Mouse (Mus musculus) left cerebral cortex, adult 18-20 months (tissue): ENCODE measurements around the gene Abhd10. TPM values are rescaled to one million over a fixed set of nuclear protein-coding genes. Genes with fewer than 3 reads are reported as not detected.

Experiments used
- DNase-seq, 2 experiments: peaks; one replicate each; pipeline ENCODE4 v3.0.0; 2021 to 2022; ENCODE audit warnings: low spot score in 2 of 2, mixed read lengths in 1 of 2
- long read RNA-seq, 2 experiments: library from polyadenylated mRNA; stranded (forward); transcript quantifications; one replicate each; pipeline ENCODE4 v2.0.0; 2021
- total RNA-seq, 2 experiments: library from RNA; stranded (reverse); gene quantifications; 2 replicates each; pipeline ENCODE4 v1.2.3; 2021

Gene Abhd10
- total RNA-seq: 10 to 100 TPM; 23.3 to 27.8 TPM
- long read RNA-seq, experiment 1, transcript Abhd10-201 (5 exons, 2,848 nt): major isoform, 9 of 37 reads
- long read RNA-seq, experiment 1, partial matches to known transcripts: 2 of 37 reads
- long read RNA-seq, experiment 1, other reads (novel, unspliced or antisense): 24 of 37 reads
- long read RNA-seq, experiment 2, transcript Abhd10-201 (5 exons, 2,848 nt): major isoform, 15 of 31 reads
- long read RNA-seq, experiment 2, partial matches to known transcripts: 2 of 31 reads
- long read RNA-seq, experiment 2, other reads (novel, unspliced or antisense): 13 of 31 reads

- peak; percentile 95 to 96 for DNase-seq
Measured at GRCm38 (mm10) chr16:45742615-45743476, at the start of gene Abhd10. Gene Abhd10, minus strand, starts transcription at chr16:45742955.

- DNase-seq: no peak
Measured at GRCm38 (mm10) chr16:45791286-45791685, 48.5 kb upstream of the Abhd10 start.

- DNase-seq: no peak
Measured at GRCm38 (mm10) chr16:45789311-45789710, 46.6 kb upstream of the Abhd10 start.

- DNase-seq: no peak
Measured at GRCm38 (mm10) chr16:45787650-45788049, 44.9 kb upstream of the Abhd10 start.

- DNase-seq: no peak
Measured at GRCm38 (mm10) chr16:45786639-45787038, 43.9 kb upstream of the Abhd10 start.

- DNase-seq: no peak
Measured at GRCm38 (mm10) chr16:45780001-45780400, 37.2 kb upstream of the Abhd10 start.

- DNase-seq: no peak
Measured at GRCm38 (mm10) chr16:45774813-45775212, 32.1 kb upstream of the Abhd10 start.

- no peak for DNase-seq
Measured at GRCm38 (mm10) chr16:45770914-45771313, 28.2 kb upstream of the Abhd10 start.

- no peak for DNase-seq
Measured at GRCm38 (mm10) chr16:45767853-45768640, 25.3 kb upstream of the Abhd10 start.

GRCm38 (mm10) chr16:45767434-45767833 is 24.7 kb upstream of the Abhd10 start:
- no peak for DNase-seq

GRCm38 (mm10) chr16:45765801-45766494 is 23.2 kb upstream of the Abhd10 start:
- no peak for DNase-seq

- DNase-seq: no peak
Measured at GRCm38 (mm10) chr16:45765102-45765501, 22.3 kb upstream of the Abhd10 start.

- DNase-seq: no peak
Measured at GRCm38 (mm10) chr16:45762859-45763505, 20.2 kb upstream of the Abhd10 start.

- no peak for DNase-seq
Measured at GRCm38 (mm10) chr16:45761425-45761824, 18.7 kb upstream of the Abhd10 start.

- no peak for DNase-seq
Measured at GRCm38 (mm10) chr16:45758726-45759269, 16.0 kb upstream of the Abhd10 start.

- no peak for DNase-seq
Measured at GRCm38 (mm10) chr16:45757421-45758078, 14.8 kb upstream of the Abhd10 start.

- peak; percentile 20 to 58 for DNase-seq
Measured at GRCm38 (mm10) chr16:45756855-45757254, 14.1 kb upstream of the Abhd10 start.

GRCm38 (mm10) chr16:45743591-45744144 is 913 bp upstream of the Abhd10 start:
- no peak for DNase-seq

- DNase-seq: no peak
Measured at GRCm38 (mm10) chr16:45737880-45738279, 4.9 kb downstream of the Abhd10 start.
